Mouse (Mus musculus): ENCODE measurements at regions not wholly inside any gene's neighbourhood (a gene's known extent, or its start where the extent isn't known, plus 50 kb on each side); places are given as distances from the start of the nearest gene placed in this dataset.
"Not testable (repeated sequence)": the region's sequence is repeated elsewhere in the genome, so short reads cannot be mapped to it uniquely, and the experiment has no call there.

DNA sequence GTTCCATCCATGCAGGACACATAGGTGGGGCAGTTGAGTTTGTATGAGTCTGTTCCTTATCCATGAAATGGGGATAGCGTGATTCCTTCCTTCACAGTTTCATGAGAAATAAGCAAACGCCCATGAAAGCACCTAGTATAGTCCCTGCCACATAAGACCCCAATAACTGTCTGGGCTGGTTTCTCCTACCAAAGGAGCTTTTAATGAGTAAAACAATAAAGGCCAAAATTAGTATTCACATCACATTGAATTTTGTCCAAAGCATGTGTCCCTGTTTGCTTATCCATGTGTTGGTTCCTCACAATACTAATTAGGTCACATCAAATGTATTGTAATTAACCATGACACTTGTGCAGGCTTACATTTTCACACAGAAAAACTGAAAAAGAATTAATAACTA lies 221.3 kb downstream of the Prdm13 start:
- in situ Hi-C loops (cut with MboI; ENCODE audit: low pct_unique_long_range_greater_than_20kb in 1 of 2, low sequenced_read_pairs in 2 of 2, unreplicated experiment in 1 of 2), result no loop called here

DNA sequence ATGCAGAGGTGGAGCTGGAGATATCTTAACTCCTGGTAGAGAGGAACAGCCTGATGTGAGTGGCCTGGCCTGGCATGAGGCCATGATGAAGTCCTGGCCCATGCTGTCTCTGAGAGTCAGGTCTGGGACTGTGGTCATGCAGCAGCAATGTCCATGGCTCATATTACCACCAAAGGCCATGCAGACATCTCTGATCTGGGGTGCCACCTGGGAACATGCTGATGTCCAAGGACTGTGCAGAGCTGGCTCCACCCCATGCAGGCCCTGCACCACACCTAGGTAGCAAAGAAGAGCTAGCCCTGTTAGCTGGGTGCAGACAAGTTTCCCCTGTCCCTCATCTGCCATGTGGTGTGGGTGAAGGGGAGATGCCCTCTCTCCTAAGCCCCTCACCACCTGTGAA lies 244.5 kb downstream of the Prdm13 start:
- in situ Hi-C loops (cut with MboI; ENCODE audit: low pct_unique_long_range_greater_than_20kb in 1 of 2, low sequenced_read_pairs in 2 of 2, unreplicated experiment in 1 of 2), result no loop called here

DNA sequence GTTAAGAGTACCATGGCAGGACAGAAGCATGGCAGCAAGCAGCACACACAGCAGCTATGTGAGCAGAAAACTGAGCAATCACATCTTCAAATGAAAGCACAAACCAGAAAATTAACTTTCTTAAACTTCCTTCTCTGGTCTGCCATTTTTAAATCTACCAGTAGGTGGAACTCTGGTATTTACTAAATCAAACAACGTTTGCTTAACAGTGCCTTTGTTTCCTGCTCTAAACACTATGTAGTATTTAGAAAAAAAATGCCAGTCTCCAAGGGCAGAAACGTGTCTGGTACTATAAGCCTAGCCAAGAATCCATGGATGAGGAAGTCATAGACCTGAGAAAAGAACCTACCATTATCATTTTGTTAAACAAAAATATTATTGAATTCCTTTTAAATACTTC lies 249.1 kb downstream of the Prdm13 start:
- in situ Hi-C loops (cut with MboI; ENCODE audit: low pct_unique_long_range_greater_than_20kb in 1 of 2, low sequenced_read_pairs in 2 of 2, unreplicated experiment in 1 of 2), result no loop called here

DNA sequence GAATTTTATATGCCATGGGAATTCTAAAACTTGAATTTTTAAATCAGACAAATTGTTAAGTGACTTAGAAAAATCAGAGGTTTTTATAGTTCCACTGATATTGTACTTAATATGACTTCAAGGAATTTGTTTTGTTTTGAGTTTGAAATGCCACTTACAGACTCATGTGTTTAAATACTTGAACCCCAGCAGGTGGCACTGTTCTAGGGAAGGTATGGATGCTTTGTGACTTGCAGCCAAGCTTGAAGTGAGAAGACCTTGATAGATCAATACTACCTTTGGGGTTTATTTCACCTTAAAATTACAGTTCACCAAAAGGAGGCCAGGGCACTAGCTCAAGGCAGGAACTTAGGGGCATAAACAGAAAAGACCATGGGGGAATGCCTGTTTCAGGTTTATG lies 277.9 kb downstream of the Prdm13 start:
- in situ Hi-C loops (cut with MboI; ENCODE audit: low pct_unique_long_range_greater_than_20kb in 1 of 2, low sequenced_read_pairs in 2 of 2, unreplicated experiment in 1 of 2), result no loop called here

DNA sequence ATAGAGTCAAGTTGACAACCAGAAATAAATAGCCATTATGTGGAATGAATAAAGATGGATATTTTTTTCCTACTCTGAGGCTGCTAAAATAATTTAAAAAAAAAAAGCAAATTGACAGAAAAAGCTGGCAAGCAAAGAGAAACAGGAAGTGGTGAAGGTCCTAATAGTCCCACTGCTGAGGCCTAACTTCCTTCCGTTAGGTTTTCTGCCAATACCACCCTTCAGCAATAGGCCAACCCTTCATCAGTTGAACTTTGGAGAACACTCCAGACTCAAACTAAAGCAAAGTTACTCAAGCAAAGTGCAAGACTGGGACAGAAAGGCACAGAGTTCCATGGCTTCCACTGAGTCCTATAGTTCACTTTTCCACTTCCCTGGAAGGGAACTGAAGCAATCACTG lies 316.4 kb downstream of the Prdm13 start:
- in situ Hi-C loops (cut with MboI; ENCODE audit: low pct_unique_long_range_greater_than_20kb in 1 of 2, low sequenced_read_pairs in 2 of 2, unreplicated experiment in 1 of 2), result loop anchor here (25.0 kb wide), 3 partner anchors 307 to 1257 kb away; no protein-coding TSS in a partner anchor

DNA sequence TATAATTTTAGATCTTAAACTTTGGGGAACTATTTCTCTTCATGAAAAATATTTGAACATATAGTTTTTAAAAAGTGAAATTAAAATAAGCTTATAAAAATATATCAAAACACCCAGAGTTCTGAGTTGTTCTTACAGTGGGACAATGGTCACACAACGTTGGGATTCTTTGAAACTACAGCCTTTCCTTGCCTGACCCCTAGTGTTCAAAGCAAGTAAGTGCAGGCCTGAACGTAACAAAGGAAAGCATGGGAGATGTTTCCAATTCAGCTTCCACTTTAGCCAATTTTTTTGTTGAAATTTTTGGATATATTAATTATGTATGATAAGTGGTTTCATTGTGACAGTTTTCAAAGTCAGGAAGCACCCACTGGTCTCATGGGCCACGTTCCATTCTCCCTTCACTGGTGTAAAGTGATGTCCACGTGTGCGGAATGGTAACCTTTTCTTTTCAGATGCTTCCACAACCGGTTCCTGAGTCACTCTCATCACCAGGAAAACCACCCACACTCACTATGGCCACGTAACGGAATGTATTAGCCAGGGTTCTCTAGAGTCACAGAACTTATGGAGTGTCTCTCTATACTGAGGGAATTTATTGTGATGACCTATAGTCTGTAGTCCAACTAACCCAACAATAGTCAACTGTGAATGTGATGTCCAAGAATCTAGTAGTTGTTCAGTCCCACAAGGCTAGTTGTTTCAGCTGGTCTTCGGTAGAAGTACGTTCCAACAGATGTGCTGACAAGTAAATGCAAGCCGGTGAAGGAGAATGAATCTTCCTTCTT lies 317.3 kb downstream of the Prdm13 start:
- in situ Hi-C loops (cut with MboI; ENCODE audit: low pct_unique_long_range_greater_than_20kb in 1 of 2, low sequenced_read_pairs in 2 of 2, unreplicated experiment in 1 of 2), result loop anchor here (25.0 kb wide), 3 partner anchors 306 to 1256 kb away; no protein-coding TSS in a partner anchor

DNA sequence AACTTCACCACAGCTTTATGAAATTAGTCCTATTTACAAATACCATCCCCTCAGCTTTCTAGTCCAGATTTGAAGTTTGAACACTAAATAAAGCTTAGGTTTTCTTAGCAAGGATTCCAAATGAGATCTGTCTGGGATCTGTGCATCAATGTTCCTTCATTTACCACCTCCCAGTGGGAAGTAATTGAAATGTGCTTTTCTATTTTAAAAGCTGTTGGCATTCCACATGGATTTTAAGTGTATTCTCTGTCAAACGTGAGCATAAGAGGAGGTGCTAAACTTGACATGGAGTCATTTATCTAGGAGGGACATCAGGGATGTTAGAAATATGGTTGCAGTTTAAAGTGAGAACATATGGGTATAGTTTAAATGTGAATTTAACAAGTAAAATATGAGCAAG lies 364.0 kb downstream of the Prdm13 start:
- in situ Hi-C loops (cut with MboI; ENCODE audit: low pct_unique_long_range_greater_than_20kb in 1 of 2, low sequenced_read_pairs in 2 of 2, unreplicated experiment in 1 of 2), result no loop called here

DNA sequence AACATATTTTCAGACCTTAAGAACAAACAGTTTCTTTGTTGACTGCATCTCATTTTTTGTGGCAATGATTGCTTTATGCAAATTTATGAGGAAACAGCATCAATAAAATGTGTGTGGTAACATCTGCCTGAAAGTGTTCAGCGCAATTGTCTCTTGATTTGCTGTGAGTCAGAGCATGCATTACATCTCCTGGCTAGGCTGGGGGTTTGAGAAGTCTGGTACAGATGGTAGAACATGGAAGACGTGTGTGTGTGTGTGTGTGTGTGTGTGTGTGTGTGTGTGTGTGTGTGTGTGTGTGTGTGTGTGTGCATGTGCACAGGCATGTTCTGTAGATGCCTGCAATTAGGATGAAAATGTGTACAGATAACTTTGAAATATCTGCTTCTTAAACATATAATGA lies 376.5 kb downstream of the Prdm13 start:
- in situ Hi-C loops (cut with MboI; ENCODE audit: low pct_unique_long_range_greater_than_20kb in 1 of 2, low sequenced_read_pairs in 2 of 2, unreplicated experiment in 1 of 2), result not testable (repeated sequence)

DNA sequence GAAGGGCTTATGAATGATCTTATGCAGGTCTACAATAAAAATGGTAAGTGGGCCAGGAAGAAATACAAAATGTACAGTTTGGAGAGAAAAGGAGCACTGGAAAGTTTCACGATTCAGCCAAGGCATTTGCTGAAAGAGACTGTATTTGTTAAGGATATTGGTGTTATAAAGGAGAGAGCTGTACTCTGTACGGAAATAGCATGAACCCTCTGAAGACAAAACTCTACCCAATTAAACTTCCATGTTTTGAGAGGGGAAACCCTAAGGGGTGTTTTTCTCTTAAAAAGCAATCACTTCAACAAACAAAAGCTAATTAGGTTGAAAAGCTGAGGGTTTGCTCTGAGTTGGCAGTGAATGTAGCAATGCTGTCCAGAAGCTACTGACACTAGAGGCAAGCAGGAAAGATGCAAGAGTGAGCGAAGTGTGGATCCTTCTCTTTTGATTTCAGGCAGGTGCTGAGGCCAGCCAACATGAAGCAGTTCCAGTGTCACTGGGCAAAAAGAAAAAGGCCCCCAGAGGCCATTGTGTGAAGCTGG lies 378.2 kb downstream of the Prdm13 start:
- in situ Hi-C loops (cut with MboI; ENCODE audit: low pct_unique_long_range_greater_than_20kb in 1 of 2, low sequenced_read_pairs in 2 of 2, unreplicated experiment in 1 of 2), result no loop called here

DNA sequence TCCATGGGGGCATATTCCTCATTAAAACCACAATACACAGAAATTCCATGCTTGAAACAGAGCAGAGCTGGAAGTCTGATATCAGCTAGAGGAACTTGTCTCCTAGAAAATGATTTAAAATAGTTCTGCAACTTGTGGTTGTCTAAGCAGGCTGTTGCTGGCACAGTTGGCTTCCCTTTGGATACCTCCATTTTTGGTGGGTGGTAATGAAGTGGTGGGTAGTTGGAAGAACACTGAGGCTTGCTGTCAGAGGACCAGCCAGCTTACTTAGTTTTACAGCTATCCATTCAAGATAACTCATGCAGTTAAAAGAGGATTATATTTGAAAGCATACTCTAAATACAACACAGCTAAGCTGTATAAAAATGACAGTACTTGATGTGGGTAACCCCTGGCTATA lies 385.6 kb downstream of the Prdm13 start:
- in situ Hi-C loops (cut with MboI; ENCODE audit: low pct_unique_long_range_greater_than_20kb in 1 of 2, low sequenced_read_pairs in 2 of 2, unreplicated experiment in 1 of 2), result no loop called here

DNA sequence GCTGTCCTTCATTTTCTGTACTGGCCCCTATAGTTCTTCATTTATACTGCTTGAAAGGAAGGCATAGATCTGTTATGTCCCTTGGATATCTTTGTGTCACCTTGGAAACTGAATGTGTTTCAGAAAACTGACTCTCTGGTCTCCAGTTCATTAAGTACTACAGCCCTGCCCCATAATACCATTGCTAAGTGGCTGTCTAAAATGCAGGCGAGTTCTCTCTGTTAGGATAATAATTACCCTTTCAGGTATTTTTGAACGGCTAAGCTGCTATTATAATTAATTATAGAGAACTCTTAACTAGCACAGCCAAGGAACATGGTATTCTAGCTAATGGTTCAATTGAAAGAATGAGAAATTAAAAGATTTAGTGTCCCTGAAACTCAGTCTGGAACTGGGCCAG lies 418.5 kb downstream of the Prdm13 start:
- in situ Hi-C loops (cut with MboI; ENCODE audit: low pct_unique_long_range_greater_than_20kb in 1 of 2, low sequenced_read_pairs in 2 of 2, unreplicated experiment in 1 of 2), result no loop called here

DNA sequence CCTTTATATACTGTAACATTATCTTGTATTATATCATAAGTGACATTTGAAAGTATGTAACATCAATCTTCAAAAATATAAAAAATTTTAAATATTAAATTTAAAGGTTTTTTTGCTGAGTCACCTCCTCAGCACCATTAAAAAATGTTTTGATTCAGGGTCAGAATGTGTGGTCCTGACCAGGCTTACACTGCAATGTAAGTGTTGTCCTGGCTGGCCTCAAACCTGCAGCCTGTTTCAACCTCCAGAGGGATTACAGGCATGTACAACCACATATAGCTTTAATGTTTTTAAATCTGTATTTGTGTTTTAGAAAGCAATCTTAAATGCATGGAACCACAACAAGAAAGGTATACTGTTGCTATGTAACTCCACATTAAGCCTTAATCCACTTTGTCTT lies 418.9 kb downstream of the Prdm13 start:
- in situ Hi-C loops (cut with MboI; ENCODE audit: low pct_unique_long_range_greater_than_20kb in 1 of 2, low sequenced_read_pairs in 2 of 2, unreplicated experiment in 1 of 2), result no loop called here

DNA sequence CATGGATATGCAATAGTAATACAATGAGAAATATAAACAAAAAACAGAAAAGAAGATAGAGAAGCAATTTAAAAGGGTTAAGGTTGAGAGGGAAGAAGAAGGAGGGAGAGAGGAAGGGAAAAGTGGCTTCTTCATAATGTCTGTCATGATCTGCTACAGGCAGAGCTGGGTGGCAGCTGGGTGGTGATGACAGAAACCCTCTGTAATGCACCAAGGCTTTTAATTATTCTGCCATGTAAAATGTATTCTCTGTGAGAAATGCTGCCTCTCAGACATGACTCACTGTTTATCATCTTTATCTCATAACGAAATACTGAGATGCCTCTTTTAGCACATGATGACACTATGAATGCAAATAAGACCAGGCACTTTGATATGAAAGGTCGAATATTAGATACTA lies 435.4 kb downstream of the Prdm13 start:
- in situ Hi-C loops (cut with MboI; ENCODE audit: low pct_unique_long_range_greater_than_20kb in 1 of 2, low sequenced_read_pairs in 2 of 2, unreplicated experiment in 1 of 2), result no loop called here

DNA sequence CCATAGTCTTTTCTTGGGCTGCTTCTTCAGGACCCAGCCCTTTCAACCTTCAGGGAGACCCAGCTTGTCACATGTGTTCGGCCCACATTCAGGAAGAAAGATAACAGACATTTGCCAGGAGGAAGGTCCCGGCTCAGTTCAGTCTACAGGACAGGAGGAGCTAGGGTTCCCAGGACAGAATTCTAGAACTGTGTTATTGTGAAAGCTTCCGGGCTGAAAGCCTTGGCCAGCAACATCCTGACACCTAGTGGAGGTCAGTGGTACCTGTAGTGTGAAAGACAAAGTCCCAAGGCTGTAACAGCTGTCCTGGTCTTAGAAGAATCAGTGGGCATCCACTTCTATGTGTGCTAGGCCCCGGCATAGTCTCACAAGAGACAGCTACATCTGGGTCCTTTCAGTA lies 463.1 kb downstream of the Prdm13 start:
- in situ Hi-C loops (cut with MboI; ENCODE audit: low pct_unique_long_range_greater_than_20kb in 1 of 2, low sequenced_read_pairs in 2 of 2, unreplicated experiment in 1 of 2), result no loop called here

DNA sequence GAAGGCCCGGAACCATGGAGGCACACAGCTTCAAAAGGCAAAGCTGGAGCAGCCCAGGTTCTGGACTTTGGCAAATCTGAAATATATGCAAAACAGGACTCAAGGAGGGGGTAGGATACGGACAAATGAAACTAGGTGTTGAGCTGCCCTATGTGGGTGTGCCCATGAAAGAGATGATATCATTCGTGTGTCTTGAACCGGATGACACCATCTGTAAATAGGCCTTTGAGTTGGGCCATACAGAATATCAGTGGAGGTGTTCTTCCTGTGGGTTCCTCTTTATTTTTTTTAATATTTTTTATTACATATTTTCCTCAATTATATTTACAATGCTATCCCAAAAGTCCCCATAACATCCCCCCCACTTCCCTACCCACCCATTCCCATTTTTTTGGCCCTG lies 478.1 kb downstream of the Prdm13 start:
- in situ Hi-C loops (cut with MboI; ENCODE audit: low pct_unique_long_range_greater_than_20kb in 1 of 2, low sequenced_read_pairs in 2 of 2, unreplicated experiment in 1 of 2), result no loop called here

DNA sequence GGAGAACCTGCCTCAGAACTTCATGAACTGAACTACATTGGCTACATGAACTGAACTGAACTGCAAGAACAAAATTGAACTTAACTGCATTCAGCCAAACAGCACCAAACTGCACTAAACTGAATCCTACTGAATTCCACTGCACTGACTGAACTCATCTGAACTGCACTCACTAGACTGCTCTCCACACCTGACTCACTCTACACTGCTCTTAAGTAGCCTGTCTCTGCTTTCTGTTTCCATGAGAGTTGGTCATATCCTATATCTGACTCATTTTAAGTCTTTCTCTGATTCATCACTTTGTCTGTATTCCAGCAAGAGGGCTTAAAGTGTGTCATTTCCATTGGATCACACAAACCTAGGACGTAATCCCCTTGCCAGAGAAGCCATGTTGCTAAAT lies 490.1 kb downstream of the Prdm13 start:
- in situ Hi-C loops (cut with MboI; ENCODE audit: low pct_unique_long_range_greater_than_20kb in 1 of 2, low sequenced_read_pairs in 2 of 2, unreplicated experiment in 1 of 2), result no loop called here

DNA sequence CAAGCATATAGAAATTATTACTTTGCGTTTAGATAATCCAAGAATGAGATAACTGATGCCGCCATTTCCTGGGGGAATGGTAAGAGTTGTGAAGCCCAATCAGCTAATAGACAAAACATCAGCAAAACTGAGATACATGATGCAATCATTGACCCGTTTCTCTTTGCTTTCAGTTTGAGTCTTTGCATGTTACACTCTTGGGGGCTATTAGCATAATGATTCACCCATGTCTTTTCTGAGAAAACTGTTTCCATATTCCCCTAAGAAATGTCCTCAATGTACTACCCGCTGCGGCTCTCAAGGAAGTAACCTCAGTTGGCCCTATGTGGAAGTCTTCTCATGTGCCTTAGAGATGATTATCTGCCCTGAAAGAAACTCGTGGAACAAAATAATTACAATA lies 512.0 kb downstream of the Prdm13 start:
- in situ Hi-C loops (cut with MboI; ENCODE audit: low pct_unique_long_range_greater_than_20kb in 1 of 2, low sequenced_read_pairs in 2 of 2, unreplicated experiment in 1 of 2), result no loop called here

DNA sequence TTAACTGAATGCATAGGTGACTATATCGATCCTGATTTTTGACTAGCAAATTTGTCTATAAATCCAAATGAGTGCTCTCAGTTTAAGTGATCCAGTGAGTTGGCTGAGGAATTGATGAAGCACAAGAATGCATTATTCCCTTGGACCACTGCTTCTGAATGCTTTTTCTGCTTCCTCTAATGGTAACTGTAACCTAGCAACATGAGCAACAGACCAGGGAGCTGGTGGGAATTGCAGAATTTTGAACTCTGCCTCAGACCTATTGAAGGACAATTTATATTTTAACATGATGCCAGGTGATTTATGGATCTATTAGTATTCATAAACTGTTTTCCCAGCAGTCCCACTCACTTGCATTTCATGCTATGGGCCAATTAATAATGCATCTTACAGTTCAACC lies 512.7 kb downstream of the Prdm13 start:
- in situ Hi-C loops (cut with MboI; ENCODE audit: low pct_unique_long_range_greater_than_20kb in 1 of 2, low sequenced_read_pairs in 2 of 2, unreplicated experiment in 1 of 2), result no loop called here

DNA sequence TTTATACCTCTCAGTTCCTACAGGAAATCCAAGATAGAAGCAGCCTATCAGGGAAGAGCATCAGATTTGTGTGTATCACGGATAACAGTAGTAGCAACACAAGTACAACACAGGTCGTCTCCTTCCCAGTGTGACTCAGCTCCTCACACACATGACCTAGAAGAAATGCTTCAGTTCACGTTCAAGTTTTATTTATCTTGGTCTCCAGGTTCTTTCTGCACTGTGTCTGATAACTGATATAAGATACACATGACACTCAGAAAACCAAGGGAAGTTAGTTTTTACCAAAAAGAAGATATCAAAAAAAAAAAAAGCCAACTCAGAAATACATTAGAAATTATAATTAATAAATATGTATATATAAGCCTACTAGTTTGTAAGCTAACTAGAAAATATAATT lies 515.0 kb downstream of the Prdm13 start:
- in situ Hi-C loops (cut with MboI; ENCODE audit: low pct_unique_long_range_greater_than_20kb in 1 of 2, low sequenced_read_pairs in 2 of 2, unreplicated experiment in 1 of 2), result no loop called here

DNA sequence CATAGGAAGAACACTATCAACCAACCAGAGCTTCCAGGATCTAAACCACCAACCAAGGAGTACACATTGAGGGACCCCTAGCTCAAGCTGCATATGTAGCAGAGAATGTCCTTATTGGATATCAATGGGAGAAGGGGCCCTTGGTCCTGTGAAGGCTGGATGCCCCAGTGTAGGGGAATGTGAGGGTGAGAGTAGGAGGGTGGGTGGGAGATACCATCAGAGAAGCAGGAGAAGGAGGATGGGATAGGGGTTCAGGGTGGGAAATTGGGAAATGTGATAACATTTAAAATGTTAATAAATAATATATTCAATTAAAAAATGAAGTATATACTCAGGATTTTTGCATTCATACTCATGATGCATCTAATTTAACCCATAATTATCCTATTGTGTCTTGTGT lies 523.6 kb downstream of the Prdm13 start:
- in situ Hi-C loops (cut with MboI; ENCODE audit: low pct_unique_long_range_greater_than_20kb in 1 of 2, low sequenced_read_pairs in 2 of 2, unreplicated experiment in 1 of 2), result no loop called here

Measured in mouse embryonic stem cell (cell line).